Mouse (Mus musculus) thymus, adult 18-20 months (tissue): ENCODE data around the gene Gm13199.

Experiments used
- DNase-seq, 2 experiments: peaks; one replicate each; pipeline ENCODE4 v3.0.0; 2022; ENCODE audit warnings: mixed read lengths in 2 of 2

The Gm13199 gene

GRCm38 (mm10) chr2:5862834-5863233 is at the start of gene Gm13199:
TSS of gene Gm13199 (minus strand) at chr2:5862934.
- DNase-seq, result no peak

GRCm38 (mm10) chr2:5911282-5911965 is 48.7 kb upstream of the Gm13199 start:
- DNase-seq, result no peak

- no peak for DNase-seq
Observed at GRCm38 (mm10) chr2:5906625-5907024, 43.9 kb upstream of the Gm13199 start.

GRCm38 (mm10) chr2:5906092-5906491 is 43.4 kb upstream of the Gm13199 start:
- DNase-seq, result no peak

- DNase-seq, result no peak
Observed at GRCm38 (mm10) chr2:5900145-5900544, 37.4 kb upstream of the Gm13199 start.

GRCm38 (mm10) chr2:5894843-5895570 is 32.3 kb upstream of the Gm13199 start, which contains the start of gene Sec61a2:
TSS of gene Sec61a2 (minus strand) at chr2:5895432.
- peak; percentile 85 to 90 for DNase-seq

GRCm38 (mm10) chr2:5894296-5894695 is 31.6 kb upstream of the Gm13199 start:
- no peak for DNase-seq

GRCm38 (mm10) chr2:5889412-5889811 is 26.7 kb upstream of the Gm13199 start:
- no peak for DNase-seq

- no peak for DNase-seq
Observed at GRCm38 (mm10) chr2:5888865-5889264, 26.1 kb upstream of the Gm13199 start.

GRCm38 (mm10) chr2:5877446-5877845 is 14.7 kb upstream of the Gm13199 start:
- DNase-seq, result no peak

- no peak for DNase-seq
Observed at GRCm38 (mm10) chr2:5869746-5870145, 7.0 kb upstream of the Gm13199 start.

- no peak for DNase-seq
Observed at GRCm38 (mm10) chr2:5867681-5868080, 4.9 kb upstream of the Gm13199 start.

- no peak for DNase-seq
Observed at GRCm38 (mm10) chr2:5851866-5852265, 10.9 kb downstream of the Gm13199 start.

GRCm38 (mm10) chr2:5851116-5851515 is 11.6 kb downstream of the Gm13199 start:
- DNase-seq, result no peak

GRCm38 (mm10) chr2:5845826-5846225 is 16.9 kb downstream of the Gm13199 start:
- DNase-seq, result no peak

GRCm38 (mm10) chr2:5844873-5845631 is 17.7 kb downstream of the Gm13199 start, which contains the start of the genes Nudt5 and Cdc123:
TSS of gene Nudt5 (plus strand) at chr2:5845019.
TSS of gene Cdc123 (minus strand) at chr2:5845164.
- DNase-seq, result peak; percentile 74 to 82

- DNase-seq, result peak in 1 of 2 experiments; percentile 5
Observed at GRCm38 (mm10) chr2:5844181-5844872, 18.4 kb downstream of the Gm13199 start.

- DNase-seq, result no peak
Observed at GRCm38 (mm10) chr2:5840815-5841214, 21.9 kb downstream of the Gm13199 start.

GRCm38 (mm10) chr2:5825265-5825913 is 37.3 kb downstream of the Gm13199 start:
- no peak for DNase-seq

- DNase-seq, result no peak
Observed at GRCm38 (mm10) chr2:5824685-5825084, 38.0 kb downstream of the Gm13199 start.

GRCm38 (mm10) chr2:5824213-5824612 is 38.5 kb downstream of the Gm13199 start:
- no peak for DNase-seq

GRCm38 (mm10) chr2:5822449-5822848 is 40.3 kb downstream of the Gm13199 start:
- no peak for DNase-seq
